ENCODE assay signal across 13 mouse cellular contexts in the genomic region with DNA sequence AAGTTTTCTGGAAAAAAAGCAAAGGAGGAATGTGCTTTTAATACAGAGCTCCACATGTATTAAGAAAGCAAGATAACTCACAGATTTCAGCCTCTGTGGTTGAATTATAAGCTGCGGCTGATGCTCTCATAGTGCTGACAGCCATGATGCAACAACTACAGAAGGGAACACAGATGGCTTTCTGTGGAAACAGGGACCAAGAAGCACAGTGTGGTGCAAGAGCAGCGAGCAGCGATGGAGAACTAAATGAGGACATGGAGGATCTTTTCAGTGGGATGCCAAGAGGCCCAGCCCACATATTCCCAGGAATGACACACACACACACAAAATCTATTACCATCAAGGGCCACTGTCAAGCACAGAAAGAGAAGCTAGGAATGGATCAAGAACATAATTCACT.
DNase-seq lines count a peak whose midpoint lies in the region; ATAC-seq and TF ChIP-seq lines count a peak whose summit lies in the region.
"Had no signal": no experiment of that assay in that cellular context is flagged by ENCODE, and none has a peak within 500 bp of the region (broad histone marks: within the 10 kb centered on the region; RNA-seq: fewer than 3 reads in every experiment).

No protein-coding gene starts in this region.

- H3K4me3 ChIP-seq in forebrain, postnatal 0 days (ENCODE audit: low read depth, low read length), result no peak overlapping the region
- H3K4me3 ChIP-seq in forebrain, embryonic 16.5 days (replicated peaks; ENCODE audit: low read length), result no peak overlapping the region
- H3K4me3 ChIP-seq: forebrain, embryonic 13.5 days; intestine, embryonic 15.5 days; limb, embryonic 12.5 days; midbrain, embryonic 10.5 days; neural tube, embryonic 13.5 days had no signal

- peak; percentile 87 for ATAC-seq in forebrain, postnatal 0 days
- no peak for ATAC-seq in forebrain, embryonic 16.5 days
- ATAC-seq: forebrain, embryonic 13.5 days; intestine, embryonic 15.5 days had no signal

- WGBS in forebrain, postnatal 0 days, result 57% methylated on average over 3 of the region's 3 CpGs
- 62% methylated on average over 3 of the region's 3 CpGs for WGBS in forebrain, embryonic 16.5 days

- intact Hi-C loops in left cerebral cortex, postnatal 25 days (cut with DNase I), result loop anchor here (2.0 kb wide), 1 partner anchor 19 kb away; no protein-coding TSS in a partner anchor

- H3K27me3 ChIP-seq in forebrain, postnatal 0 days (ENCODE audit: insufficient read depth, low read length), result no peaks in the 10 kb centered on the region
- no peaks in the 10 kb centered on the region for H3K27me3 ChIP-seq in forebrain, embryonic 16.5 days (replicated peaks; ENCODE audit: control insufficient read depth, insufficient read depth, low read length)
- H3K27me3 ChIP-seq: forebrain, embryonic 13.5 days; intestine, embryonic 15.5 days; limb, embryonic 12.5 days; neural tube, embryonic 13.5 days had no signal

- H3K9ac ChIP-seq in forebrain, postnatal 0 days, result no peak overlapping the region
- no peak overlapping the region for H3K9ac ChIP-seq in forebrain, embryonic 16.5 days (replicated peaks; ENCODE audit: low read depth, low read length)
- H3K9ac ChIP-seq: forebrain, embryonic 13.5 days; intestine, embryonic 15.5 days; limb, embryonic 12.5 days; neural tube, embryonic 13.5 days had no signal

- no peak overlapping the region for H3K27ac ChIP-seq in forebrain, postnatal 0 days (ENCODE audit: low read depth, low read length)
- no peak overlapping the region for H3K27ac ChIP-seq in forebrain, embryonic 16.5 days (ENCODE audit: low read length)
- H3K27ac ChIP-seq: forebrain, embryonic 13.5 days; intestine, embryonic 15.5 days; limb, embryonic 12.5 days; midbrain, embryonic 10.5 days; neural tube, embryonic 13.5 days had no signal

- no peaks in the 10 kb centered on the region for H3K9me3 ChIP-seq in forebrain, postnatal 0 days (ENCODE audit: low read length)
- H3K9me3 ChIP-seq in forebrain, embryonic 16.5 days (ENCODE audit: control insufficient read depth, low read length), result no peaks in the 10 kb centered on the region
- H3K9me3 ChIP-seq: forebrain, embryonic 13.5 days; intestine, embryonic 15.5 days; limb, embryonic 12.5 days; midbrain, embryonic 10.5 days; neural tube, embryonic 13.5 days had no signal

- peak; percentile 49 for DNase-seq in forebrain, postnatal 0 days
- DNase-seq in right cerebral cortex, postnatal 10 days (ENCODE audit: low spot score in 2 of 2), result peak; percentile 48 to 61
- DNase-seq in right cerebral cortex, postnatal 4 days, result no peak
- peak; percentile 20 to 84 for DNase-seq in left cerebral cortex, postnatal 25 days (ENCODE audit: low spot score in 2 of 2)
- DNase-seq in Muller cell, postnatal 12 days (ENCODE audit: inconsistent ontology term), result no peak
- no peak for DNase-seq in adrenal gland, postnatal 25 days
- DNase-seq in spleen, adult 12 weeks (ENCODE audit: low spot score), result no peak

- H3K36me3 ChIP-seq in forebrain, postnatal 0 days (ENCODE audit: insufficient read depth), result no peaks in the 10 kb centered on the region
- H3K36me3 ChIP-seq in forebrain, embryonic 16.5 days (ENCODE audit: control insufficient read depth, insufficient read depth), result no peaks in the 10 kb centered on the region
- H3K36me3 ChIP-seq: intestine, embryonic 15.5 days; limb, embryonic 12.5 days; midbrain, embryonic 10.5 days; neural tube, embryonic 13.5 days had no signal

- H3K4me2 ChIP-seq in forebrain, postnatal 0 days (ENCODE audit: low read depth), result no peak overlapping the region
- H3K4me2 ChIP-seq in forebrain, embryonic 16.5 days (ENCODE audit: low read length), result no peak overlapping the region
- H3K4me2 ChIP-seq: forebrain, embryonic 13.5 days; intestine, embryonic 15.5 days; limb, embryonic 12.5 days; neural tube, embryonic 13.5 days had no signal

- no peak for TF ChIP-seq CTCF in forebrain, postnatal 0 days (IDR thresholded peaks at IDR 0.05; ENCODE audit: low read depth)

- peaks cover 7% of the 10 kb centered on the region; the same call in 1 of the 2 replicates for H3K4me1 ChIP-seq in forebrain, postnatal 0 days (ENCODE audit: insufficient read depth)
- H3K4me1 ChIP-seq in forebrain, embryonic 16.5 days (replicated peaks; ENCODE audit: control insufficient read depth, insufficient read depth, low read length), result peaks cover 7% of the 10 kb centered on the region
- H3K4me1 ChIP-seq: intestine, embryonic 15.5 days; neural tube, embryonic 13.5 days had no signal

Comparison
In these comparisons a context has a peak if more than half of its experiments do, and no peak if none do; other contexts are left out.
1. DNase-seq: peak in forebrain, postnatal 0 days (single experiment), right cerebral cortex, postnatal 10 days (2 of 2) and left cerebral cortex, postnatal 25 days (2 of 2); none in right cerebral cortex, postnatal 4 days (single experiment), Muller cell, postnatal 12 days (single experiment), adrenal gland, postnatal 25 days (single experiment) and spleen, adult 12 weeks (single experiment).